Mouse (Mus musculus): ENCODE measurements around the gene 1810049J17Rik.

The 1810049J17Rik gene

DNA sequence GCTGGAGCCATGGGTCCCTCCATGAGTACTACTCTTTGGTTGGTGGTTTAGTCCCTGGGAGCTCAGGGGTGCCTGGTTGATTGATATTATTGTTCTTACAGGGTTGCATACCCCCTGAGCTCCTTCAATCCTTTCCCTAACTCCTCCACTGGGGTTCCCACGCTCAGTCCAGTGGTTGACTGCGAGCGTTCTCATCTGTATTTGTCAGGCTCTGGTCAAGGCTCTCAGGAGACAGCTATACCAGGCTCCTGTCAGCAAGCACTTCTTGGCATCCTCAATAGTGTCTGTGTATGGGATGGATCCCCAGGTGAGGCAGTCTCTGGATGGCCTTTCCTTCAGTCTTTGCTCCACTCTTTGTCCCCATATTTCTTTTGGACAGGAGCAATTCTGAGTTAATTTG lies 25.2 kb upstream of the 1810049J17Rik start:
- DNase-seq, result no peak

DNA sequence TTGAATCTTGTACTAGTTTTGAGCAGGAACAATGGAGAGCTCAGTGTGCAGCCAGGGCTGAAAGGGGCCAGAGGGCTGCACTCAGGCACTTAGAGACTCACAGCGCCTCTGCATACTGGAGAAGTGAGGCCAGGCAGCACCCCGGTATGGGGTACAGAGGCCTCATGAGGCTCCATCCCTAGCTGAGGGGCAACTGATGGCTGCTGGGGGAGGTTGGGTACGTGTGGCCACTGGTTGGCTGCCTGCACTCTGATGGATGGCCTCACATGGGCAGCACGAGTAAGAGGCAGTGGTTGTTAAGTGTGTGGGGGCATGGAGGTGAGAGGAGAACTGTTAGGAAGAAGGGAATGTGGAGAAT lies 19.7 kb upstream of the 1810049J17Rik start:
- DNase-seq, result no peak

DNA sequence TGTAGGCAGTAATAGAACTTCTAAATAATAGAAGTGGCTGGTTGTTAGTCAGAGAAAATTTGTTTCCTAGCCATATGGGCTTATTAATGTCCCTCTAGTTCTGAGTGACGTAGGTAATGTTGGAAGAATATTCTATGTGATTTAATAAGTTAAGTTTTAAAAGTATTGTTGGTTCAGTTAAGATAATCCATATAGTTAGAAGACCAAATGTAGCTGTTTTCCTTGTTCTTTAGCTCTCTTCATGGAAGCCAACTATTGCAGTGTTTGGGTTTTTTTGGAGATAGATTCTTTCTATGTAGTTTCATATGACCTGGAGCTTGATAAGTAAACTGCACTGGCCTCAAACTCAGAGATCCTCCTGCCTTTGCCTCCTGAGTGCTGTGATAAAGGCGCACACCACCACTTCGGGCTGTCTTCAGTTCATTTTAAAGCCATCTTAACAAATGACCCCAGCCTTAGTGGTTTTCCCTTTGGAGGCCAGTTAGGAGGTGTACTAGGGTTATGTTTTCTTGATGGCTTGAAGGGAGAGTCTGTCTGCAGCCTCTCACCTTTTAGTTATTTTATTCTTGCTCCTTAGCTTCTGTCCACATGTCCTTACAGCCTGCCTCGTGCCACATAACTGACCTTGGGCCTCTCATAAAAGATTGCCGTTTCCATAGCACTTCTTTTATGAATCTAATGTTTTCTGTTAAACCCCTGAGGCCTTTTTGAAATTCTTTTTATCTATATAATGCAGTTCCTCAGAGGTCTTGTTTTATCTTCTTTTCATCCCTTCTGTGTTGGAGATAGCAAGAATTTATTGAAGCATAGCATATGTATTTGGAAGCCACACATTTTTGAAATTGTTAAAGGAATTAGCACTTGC lies 19.1 kb upstream of the 1810049J17Rik start:
- no peak for DNase-seq

DNA sequence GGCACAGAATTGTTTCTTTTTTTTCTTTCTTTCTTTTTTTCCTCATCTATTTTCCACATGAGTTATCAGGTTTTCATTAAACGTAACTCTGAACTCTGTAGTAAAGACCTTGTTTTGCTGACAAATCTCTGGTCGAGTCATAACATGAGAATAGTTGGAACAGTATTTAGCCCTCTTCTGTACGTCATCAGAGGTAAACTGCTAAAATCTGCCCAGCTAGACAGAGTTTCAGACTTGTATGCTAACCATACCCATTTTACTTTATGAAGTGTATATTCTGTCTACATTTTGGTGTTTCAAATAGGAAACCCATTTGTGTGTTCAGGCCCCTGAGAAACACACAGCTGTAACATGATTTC lies 16.1 kb upstream of the 1810049J17Rik start:
- no peak for DNase-seq

DNA sequence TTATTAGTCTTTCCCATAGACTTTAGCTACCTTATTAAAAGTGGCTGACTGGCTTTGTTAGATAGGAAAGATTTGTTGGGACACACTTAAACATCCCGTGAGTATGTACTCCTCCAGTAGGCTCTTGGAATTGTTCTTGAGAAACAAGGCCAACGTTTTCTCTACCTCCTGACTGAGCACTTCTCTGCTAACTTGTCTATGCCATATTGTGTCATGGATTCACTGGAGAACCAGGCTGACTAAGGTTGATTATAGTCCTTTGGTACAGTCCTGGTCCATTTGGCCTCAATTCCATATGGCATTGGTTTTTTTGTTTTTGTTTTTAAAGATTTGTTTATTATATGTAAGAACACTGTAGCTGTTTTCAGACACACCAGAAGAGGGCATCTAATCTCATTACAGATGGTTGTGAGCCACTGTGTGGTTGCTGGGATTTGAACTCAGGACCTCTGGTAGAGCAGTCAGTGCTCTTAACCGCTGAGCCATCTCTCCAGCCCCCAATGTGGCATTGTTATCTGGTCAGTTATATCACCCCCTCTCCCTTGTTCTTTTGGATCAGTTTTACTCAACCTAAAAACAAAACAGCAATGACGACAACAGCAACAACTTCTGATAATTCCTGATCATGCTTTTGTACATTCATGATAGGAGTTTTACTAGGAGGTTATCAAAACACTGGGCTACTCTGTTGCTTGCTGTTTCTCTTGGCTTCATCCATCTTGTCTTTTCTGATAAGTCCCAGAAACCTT lies 15.5 kb upstream of the 1810049J17Rik start:
- no peak for DNase-seq

DNA sequence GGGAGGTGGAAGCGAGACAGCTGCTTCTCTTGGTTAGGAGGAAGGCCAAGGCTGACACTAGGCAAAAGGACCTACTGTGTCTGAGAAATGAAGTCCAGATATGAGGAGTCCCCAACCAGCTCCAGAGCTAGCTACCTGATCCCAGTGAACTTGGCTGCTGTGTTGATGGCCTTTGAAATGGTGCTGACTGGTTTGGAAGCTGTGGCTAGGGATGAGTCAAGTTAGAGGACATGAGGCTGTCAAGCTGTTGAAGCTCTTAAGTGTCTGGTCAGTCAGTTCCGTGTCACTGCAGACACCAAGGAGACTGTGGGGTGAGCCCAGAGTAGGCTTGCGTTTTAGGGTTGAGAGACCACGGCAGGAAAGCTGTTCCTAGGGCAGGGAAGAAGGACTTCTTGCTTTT lies 12.7 kb upstream of the 1810049J17Rik start:
- no peak for DNase-seq

DNA sequence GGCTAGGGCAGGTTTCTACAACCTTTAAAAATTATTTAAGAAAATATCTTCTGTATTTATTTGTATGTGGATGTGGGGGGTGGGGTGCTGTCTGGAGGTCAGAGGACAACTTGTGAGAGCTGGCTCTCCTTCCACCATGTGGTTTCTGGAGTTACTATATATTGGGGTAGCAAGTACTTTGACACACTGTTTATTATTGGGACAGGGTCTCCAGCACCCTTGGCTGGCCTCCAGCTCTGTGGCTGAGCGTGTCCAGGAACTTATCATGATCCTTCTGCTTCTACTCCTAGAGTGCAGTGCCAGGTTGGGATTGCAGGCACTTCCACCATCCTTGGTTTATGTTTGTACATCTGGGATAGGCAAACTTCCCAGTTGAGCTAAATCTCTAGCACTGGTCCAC lies 9.6 kb upstream of the 1810049J17Rik start:
- DNase-seq, result no peak

DNA sequence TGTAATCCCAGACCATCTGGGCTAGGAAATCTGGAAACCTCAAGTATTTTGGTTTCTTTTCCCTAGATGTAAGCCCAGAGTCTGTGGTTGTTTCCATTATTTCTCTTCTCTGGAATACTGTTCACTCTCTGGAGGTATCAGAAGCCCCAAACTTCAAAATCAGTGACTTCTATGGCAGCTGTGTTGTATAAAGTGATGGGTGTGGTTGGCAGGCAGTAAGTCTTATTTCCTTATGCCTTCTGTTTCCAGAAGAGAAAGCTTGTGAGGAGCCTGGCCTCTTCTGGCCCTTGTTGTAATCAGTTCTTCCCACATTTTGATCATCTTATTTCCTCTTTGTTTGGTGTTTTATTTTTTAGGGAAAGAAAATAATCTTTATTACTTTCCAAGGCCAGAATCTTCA lies 9.2 kb upstream of the 1810049J17Rik start:
- no peak for DNase-seq

DNA sequence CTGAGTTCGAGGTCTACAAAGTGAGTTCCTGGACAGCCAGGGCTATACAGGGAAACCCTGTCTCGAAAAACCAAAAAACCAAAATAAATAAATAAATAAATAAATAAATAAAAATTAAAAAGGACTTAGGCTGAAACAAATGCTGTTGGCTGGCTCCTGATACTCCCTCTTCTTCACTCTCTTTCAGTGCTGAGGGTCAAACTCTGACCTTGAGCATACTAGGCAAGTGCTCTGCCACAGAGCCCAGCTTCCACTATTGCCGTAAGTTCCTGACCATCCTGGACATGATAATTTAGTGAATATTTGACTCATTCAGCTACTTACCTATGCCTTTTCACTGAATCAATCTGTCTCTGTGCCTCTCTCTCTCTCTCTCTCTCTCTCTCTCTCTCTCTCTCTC lies 8.7 kb upstream of the 1810049J17Rik start:
- no peak for DNase-seq

DNA sequence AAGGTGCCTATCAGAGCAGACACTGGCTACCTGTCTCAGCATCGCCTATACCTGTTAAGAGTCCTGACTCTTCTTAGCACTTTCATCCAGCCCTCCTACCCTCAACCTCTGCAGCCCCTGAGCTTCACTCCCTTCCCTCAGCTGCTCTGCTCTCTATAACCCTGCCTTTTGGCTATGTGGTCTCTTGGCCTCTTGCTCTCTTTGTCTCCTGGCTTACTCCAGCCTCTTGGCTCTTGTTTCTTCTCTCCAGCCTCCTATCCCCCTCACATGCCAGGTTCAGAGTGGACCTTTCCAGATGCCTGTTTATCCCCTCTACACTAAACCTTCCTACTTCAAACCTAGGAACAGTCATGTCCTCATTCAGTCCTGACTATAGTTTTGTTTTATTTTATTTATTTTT lies 2.6 kb upstream of the 1810049J17Rik start:
- no peak for DNase-seq

DNA sequence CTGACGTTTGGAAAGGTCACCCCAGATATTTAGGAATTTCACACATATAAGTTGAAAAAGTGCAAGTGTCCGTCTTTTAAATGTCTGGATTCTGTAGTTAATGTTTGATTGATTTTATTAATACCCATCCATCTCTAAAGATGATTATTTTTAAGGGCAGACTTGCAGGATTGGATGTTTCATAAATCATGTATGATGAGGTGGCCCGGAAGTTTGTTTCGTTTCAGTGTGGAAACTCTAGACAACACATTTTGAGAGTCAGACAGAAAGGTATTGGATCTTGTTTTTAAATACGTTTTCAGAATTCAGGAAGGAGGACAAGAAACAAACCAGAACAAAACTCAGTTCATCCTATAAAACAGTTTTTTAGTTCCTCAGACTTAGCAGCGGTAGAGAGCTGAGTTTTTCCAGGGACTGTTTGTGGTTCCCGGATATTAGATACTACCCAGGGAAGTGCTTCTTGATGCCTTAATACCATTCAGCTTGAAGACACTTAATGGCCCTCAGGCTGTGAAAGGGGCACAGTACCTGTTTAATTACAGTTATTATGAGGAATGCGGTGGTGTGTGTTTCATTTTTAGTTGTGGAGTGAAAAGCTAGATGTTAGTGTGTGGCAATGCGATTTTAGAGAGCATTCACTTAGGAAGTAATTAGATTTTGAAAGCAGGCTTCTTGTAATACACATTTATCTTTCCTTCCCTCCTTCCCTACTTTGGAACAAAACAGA lies 1.1 kb upstream of the 1810049J17Rik start:
- no peak for DNase-seq

DNA sequence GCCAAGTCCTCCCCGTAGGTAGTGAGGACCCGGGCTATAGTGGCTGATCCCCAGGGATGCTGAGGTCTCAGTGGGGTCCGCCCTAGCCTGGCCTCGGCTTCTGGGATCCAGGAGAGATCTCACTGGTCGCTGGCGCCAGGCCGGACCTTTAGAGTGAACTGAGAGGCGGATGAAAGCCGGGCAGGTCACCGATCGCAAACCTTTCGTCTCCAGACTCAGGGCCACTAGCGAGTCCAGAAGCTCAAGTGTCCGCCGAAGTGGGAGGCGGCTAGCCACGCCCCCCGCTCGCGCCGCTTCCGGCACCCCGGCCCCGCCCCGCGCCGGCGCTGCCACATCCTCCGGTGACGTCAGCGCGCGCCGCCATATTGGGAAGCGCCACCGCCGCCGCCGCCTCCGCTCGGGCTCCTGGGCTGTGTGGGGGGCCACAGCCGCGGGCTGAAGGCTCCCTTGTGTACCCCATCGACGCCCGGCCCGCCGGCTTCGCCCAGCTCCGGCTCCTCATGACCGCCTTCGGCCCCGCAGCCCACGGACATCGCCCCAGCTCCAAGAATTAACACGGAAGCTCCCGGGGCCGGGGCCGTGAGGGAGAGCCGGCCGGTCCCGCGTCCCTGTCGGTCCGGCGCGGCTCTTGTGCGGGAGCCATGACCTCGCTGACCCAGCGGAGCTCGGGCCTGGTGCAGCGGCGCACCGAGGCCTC lies 460 bp downstream of the 1810049J17Rik start, which contains the start of gene Golph3:
TSS of gene Golph3 (plus strand) at position 360 of the 697 bp plus-strand sequence.
- DNase-seq, result peak; percentile 95

DNA sequence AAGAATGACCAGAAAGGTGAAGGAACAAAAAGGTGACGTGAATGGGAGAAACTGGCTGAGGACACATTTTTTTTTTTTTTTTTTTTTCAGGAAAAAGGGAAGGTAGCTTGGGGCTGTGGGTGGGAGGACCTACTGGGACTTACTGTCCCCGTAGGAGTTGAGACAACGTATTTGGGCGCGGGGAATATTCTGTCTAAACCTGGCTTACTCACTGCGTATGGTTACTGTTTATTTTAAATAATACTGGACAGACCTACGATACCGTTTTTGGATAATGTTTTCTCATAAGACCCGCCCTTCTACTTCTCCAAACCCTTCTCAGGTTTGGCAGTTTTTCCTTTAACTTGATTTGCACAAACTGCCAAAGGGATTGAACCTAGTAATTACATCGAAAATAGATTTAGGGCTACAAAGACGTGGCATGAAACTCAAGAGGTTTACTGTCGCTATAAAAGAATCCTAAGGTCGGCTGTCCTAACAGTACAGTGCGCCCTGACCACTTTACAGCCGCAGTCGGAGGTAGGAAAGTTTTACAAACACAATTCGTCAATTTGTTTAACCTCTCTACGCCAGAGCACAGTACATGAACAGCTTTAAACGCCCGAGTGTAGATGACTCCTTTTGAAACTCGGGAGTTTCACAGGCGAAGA lies 1.1 kb downstream of the 1810049J17Rik start:
- DNase-seq, result no peak

DNA sequence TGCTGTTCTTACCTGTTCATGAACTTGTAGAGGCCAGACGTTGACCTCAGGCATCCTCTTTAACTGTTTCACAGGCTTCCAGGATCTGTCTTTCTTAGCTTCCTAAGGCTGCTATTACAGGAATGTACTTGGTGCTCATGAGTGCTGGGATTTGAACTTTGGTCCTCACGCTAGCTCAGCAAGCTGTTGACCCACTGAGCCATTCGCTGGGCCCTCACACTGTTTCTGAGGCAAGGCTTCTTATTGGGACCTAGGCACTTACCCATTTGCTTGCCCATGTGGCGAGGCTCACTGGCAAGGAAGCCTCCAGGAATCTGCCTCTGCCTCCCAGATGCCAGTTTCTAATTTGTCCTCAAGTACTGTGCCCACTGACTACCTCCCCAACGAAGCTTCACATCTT lies 1.8 kb downstream of the 1810049J17Rik start:
- no peak for DNase-seq

DNA sequence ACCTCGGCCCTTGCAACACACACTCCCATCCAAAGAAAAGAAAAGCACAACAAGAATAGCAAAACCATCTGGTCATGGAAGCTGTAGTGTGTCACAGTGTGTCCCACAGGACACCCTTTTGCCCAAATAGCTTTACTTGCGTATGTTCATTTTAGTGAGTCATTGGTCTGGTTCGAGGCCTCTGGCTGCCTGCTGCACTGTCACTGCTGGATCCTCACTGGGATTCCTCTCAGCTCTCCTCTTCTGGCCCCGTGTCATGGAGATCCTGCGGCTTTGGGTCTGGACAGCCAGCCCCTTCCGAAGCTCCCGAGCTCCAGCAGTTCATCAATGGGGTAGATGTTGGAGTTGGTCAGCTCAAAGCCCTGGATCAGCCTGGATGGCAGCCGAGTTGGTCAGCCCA lies 3.2 kb downstream of the 1810049J17Rik start:
- DNase-seq, result no peak

DNA sequence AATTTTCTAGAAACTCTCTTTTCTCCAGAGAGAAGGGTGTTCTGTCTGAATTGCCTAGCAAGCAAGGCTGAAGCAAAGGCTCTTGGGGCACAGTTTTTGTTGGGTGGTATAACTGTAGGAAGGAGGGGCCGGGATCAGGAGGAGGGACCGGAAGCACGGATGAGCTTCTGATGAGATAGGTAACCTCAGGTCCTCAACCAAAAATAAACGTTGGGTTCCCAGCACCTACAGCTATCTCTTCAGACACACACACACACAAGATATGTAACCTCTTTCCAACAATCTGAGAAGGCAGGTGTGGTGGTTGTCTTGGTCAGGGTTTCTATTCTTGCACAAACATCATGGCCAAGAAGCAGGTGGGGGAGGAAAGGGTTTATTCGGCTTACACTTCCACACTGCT lies 4.4 kb downstream of the 1810049J17Rik start:
- DNase-seq, result no peak

DNA sequence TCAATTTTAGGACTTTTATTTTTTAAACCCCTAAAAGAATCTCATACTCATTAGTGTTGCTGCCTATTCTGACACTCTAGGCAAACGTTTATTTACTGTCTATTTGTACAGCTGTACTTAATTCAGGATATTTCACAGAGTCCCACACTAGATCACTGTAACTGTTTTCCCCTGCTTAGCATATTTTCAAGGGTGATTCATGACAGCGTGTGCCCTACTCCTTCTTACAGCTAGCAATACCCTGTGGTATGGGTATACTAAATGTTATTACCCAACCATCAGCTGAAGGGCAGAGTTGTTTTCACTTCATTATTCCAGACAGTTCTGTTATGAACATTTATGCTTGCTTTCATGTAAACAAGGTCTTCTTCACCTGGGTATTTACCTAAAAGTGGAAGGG lies 5.7 kb downstream of the 1810049J17Rik start:
- no peak for DNase-seq

DNA sequence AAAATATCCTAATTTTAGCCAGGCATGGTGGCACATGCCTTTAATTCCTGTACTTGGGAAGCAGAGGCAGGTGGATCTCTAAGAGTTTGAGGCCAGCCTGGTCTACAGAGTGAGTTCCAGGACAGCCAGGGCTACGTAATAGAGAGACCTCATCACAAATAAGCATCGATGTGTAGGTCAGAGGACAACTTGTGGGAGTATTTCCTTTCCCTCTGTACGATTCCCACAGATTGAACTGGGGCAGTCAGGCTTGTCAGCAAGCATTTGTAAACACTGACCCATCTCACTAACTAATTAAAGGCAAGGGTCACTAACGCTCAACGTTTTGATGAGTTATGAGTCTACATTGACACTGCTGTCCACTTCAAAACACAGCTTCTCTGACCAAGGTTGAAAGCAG lies 7.1 kb downstream of the 1810049J17Rik start:
- no peak for DNase-seq

DNA sequence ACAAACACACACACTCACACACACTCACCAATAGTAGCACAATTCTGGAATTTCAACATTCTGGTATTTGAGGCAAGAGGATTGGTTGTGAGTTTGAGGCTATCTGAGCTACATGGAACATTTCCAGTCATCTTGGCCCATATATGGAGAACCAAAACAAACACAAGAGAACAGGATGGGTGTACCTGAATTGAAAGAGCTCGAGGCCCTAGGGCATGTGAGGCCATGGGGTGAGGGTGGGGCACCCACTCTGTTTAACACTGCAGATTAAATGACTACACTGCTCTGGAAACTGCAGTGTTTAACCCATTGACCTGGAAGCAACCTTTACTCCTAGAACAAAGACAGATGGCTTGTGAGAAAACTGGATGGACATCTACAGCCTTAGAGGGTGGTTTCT lies 8.4 kb downstream of the 1810049J17Rik start:
- no peak for DNase-seq

DNA sequence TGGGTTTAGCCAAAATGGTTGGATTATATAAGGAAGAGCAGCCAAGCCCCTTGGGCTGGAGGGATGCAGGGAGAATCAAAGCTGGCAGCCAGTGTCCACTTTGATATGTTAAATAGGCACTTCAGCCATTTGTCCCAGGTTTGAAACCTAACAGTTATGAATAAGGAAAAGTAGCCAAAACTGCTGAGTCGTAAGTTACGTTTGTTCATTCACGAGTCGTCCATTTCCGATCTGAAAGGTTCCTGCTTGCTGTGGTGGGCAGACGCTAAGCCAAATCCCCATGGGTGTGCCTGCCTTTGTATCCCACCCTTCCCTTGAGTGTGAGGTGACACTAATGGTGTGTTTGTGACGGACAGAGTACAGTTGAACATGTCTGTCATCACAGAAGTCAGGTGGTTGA lies 10.2 kb downstream of the 1810049J17Rik start:
- no peak for DNase-seq

DNA sequence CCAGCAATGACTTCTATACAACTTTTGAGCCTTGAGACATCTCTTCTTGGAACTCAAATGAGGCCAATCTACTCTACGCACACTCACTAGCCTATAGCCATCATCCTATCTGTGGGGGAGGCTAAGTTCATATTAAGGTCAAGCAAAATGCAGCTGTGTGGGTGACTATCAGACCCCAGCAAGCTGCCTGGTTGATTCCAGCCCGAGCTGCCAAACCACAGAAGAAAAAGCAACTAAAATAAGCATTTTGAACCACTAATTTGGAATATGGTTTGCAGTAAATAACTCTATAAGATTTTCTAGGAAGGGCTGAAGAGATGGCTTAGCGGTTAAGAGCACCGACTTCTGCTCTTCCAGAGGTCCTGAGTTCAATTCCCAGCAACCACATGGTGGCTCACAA lies 11.0 kb downstream of the 1810049J17Rik start:
- no peak for DNase-seq

DNA sequence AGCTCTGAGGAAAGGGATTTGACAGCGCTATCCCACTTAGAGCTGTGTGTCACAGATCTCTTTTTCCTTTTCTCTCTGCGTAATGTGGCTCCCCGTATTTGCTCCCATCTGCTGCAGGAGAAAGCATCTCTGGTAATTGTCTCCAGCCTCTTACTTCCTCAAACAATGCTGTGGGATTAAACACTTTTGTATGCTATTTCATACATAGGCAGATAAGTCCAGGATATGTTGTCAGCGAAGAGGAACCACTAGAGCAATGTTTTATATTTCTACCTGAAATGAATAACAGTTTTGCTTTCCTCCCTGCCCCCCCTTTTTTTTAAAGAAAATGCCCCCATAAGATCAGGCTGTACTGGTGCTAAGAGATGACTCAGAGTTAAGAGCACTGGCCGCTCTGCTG lies 13.2 kb downstream of the 1810049J17Rik start:
- no peak for DNase-seq

DNA sequence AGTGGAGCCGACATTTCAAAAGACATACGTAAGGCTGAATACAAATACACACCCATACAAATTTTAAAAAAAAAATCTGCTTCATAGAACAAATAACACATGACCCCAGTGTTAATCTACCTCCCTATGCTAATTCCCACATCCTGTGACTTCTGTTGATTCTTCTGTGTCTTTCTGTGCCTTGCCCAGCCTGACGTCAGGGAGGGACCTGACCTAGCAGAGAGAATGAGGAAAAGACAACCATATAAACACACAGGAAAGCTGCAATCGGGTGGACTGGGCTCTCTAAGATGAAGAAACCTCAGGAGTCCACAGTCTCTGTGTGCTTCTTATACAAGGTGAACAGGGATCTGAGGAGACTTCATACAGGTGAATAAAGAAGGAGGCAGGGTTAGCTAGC lies 14.6 kb downstream of the 1810049J17Rik start:
- no peak for DNase-seq
